Mouse (Mus musculus) midbrain, embryonic 11.5 days (tissue): ENCODE measurements around the gene Tnfsf13. TPM values are rescaled to one million over a fixed set of nuclear protein-coding genes. Genes with fewer than 3 reads are reported as not detected.

ENCODE experiments used
- ATAC-seq: fragments of 200-750 bp; cut with Nextera tagmentation; 2 replicates; pipeline ENCODE4 v1.8.0; 2017; ENCODE audit warnings: moderate TSS enrichment, moderate library complexity; ENCODE audit not compliant: low FRiP score
- DNase-seq: peaks from one replicate; pipeline ENCODE4 v3.0.0; 2015; ENCODE audit warnings: low spot score; ENCODE audit errors: missing footprints
- H3K27ac ChIP-seq: fragments of 300-500 bp; sonication (generic); 2 replicates; pipeline ENCODE4 v1.5.1; 2014; ENCODE audit warnings: low read depth, low read length
- H3K27me3 ChIP-seq: fragments of 300-500 bp; sonication (generic); 2 replicates; pipeline ENCODE4 v1.6.1; 2014; ENCODE audit warnings: mild to moderate bottlenecking, low read length, moderate library complexity, mixed read lengths; ENCODE audit not compliant: control insufficient read depth, insufficient read depth
- H3K36me3 ChIP-seq: fragments of 300-500 bp; sonication (generic); 2 replicates; pipeline ENCODE4 v1.6.1; 2014; ENCODE audit warnings: mild to moderate bottlenecking, low read length, moderate library complexity, mixed read lengths; ENCODE audit not compliant: control insufficient read depth, insufficient read depth
- H3K4me1 ChIP-seq: fragments of 300-500 bp; sonication (generic); 2 replicates; pipeline ENCODE4 v1.6.1; 2014; ENCODE audit warnings: low read length; ENCODE audit not compliant: control insufficient read depth, insufficient read depth
- H3K4me2 ChIP-seq: fragments of 300-500 bp; sonication (generic); 2 replicates; pipeline ENCODE4 v1.6.1; 2014; ENCODE audit warnings: mild to moderate bottlenecking, moderate library complexity
- H3K4me3 ChIP-seq: fragments of 300-500 bp; sonication (generic); 2 replicates; pipeline ENCODE4 v1.5.1; 2014; ENCODE audit warnings: low read depth, low read length
- H3K9ac ChIP-seq: fragments of 300-500 bp; sonication (generic); 2 replicates; pipeline ENCODE4 v1.6.1; 2014; ENCODE audit warnings: low read length
- H3K9me3 ChIP-seq: fragments of 300-500 bp; sonication (generic); 2 replicates; pipeline ENCODE4 v1.6.1; 2016; ENCODE audit warnings: low read length; ENCODE audit not compliant: control insufficient read depth
- WGBS: fragments of 180-500 bp; shearing (Covaris S2); extraction: QIAGEN DNeasy Blood & Tissue Kit; methylation state at CpG from one replicate; pipeline ENCODE4 v1.1.7; 2014; 5-methylcytosine and 5-hydroxymethylcytosine counted together
- polyA plus RNA-seq: library from polyadenylated mRNA; unstranded; fragments of >200 nt; fragmentation: Nextera tagmentation; extraction: Ambion mirVana; gene quantifications from 2 replicates; pipeline ENCODE4 v1.2.1, GENCODE M21; 2014

Gene Tnfsf13
- polyA plus RNA-seq, 1 experiment from 2014 or later: not detected

DNA sequence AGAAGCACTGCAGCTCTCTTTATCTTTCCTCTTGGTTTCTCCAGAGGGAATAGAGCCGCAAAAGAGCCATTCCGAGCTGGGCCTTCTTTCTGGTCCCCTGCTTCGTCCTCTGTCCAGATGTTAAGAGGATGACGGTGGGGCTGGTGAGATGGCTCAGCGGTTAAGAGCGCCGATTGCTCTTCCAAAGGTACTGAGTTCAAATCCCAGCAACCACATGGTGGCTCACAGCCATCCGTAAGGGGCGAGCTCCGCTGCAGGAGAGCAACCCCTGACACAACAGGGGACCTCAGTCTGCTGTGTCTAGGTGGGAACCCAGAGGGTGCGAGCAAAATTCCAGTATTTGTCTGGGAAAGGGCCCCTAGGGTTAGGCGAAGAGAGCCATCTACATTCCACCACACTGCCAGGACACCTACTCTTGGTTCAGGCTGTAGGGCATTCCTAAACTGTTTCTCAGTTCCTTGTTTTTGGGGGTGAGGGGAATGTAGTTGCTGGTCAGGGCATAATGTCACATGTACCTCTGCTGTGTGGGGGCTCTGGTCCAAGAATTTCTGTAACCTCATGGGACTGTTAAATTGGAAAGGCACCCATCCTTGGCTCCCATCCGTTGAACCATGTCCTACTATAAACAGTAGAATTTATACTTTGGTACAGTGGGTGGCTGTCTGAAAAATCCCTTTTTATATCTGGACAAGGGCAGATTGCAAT, 22.5 kb downstream of the Tnfsf13 start:
- peak overlapping the region; percentile 94 for H3K27ac ChIP-seq
- WGBS: 70% methylated on average over 13 of the region's 13 CpGs
- peak overlapping the region; percentile 55 for H3K4me2 ChIP-seq
- H3K9me3 ChIP-seq: no peaks in the 10 kb centered on the region
- ATAC-seq (peak; percentile 38), DNase-seq (peak; percentile 86)
- peak overlapping the region; percentile 70 for H3K9ac ChIP-seq
- peak overlapping the region; percentile 50 for H3K4me3 ChIP-seq
- peaks cover 9% of the 10 kb centered on the region for H3K4me1 ChIP-seq
- peaks cover 33% of the 10 kb centered on the region for H3K36me3 ChIP-seq
- H3K27me3 ChIP-seq: no peaks in the 10 kb centered on the region

DNA sequence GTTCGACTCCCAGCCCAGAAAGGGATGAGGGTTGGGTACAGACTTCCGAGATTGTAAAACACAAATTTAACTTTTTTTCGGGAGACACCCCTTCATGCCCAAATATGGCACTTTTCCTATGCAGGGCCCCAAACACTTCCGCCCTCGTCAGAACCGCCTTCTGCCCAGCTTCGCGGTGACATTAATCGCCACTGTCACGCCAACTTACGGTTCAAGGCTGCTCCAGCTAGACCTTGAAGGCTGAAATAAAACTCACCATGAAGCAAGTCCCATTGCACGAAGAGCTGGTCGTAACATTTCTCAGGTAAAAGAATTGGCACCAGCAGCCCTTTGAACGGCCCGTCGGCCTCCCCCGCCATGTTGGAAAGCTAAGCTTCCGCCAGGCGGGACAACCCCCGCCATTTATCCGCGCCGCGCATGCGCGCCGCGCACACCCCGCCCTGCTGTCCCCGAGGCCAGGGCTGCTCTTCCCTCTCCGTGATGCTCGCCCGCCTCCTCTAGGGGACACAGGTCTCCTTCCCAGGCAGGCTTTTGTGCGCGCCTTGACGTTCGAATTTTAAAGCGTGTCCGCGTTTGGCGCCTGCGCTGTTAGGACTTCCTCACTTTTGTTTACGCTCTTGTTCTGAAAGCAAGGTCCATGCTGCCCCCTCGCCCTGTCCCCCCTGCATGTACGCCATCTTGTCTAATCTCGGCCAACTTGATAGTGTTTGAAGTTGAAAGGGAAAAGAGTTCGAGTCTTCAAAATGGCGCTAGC, 23.2 kb downstream of the Tnfsf13 start, which contains the start of gene Mpdu1:
Gene Mpdu1, minus strand, starts transcription at position 430 of the 754 bp plus-strand sequence.
- Histone ChIP-seq H3K9ac (peak within 1 kb of the TSS; percentile 70), H3K27ac (peak within 1 kb of the TSS; percentile 94), H3K27me3 (no peaks in the 10 kb centered on the region), H3K9me3 (no peaks in the 10 kb centered on the region), H3K4me1 (peaks cover 9% of the 10 kb centered on the region), H3K36me3 (peaks cover 32% of the 10 kb centered on the region), H3K4me3 (peak within 1 kb of the TSS; percentile 50), H3K4me2 (peak within 1 kb of the TSS; percentile 55)
- peak; percentile 95 for ATAC-seq
- WGBS: under 1% methylated on average over 48 of the region's 48 CpGs
- DNase-seq: peak; percentile 99

- H3K36me3 ChIP-seq: peaks cover 32% of the 10 kb centered on the region
- 80% methylated on average over 3 of the region's 3 CpGs for WGBS
- peak overlapping the region; percentile 50 for H3K4me3 ChIP-seq
- DNase-seq (peak; percentile 84), ATAC-seq (no peak)
- H3K4me1 ChIP-seq: peaks cover 9% of the 10 kb centered on the region
- H3K9ac ChIP-seq: peak overlapping the region; percentile 70
- no peaks in the 10 kb centered on the region for H3K27me3 ChIP-seq
- H3K27ac ChIP-seq: no peak overlapping the region
- peak overlapping the region; percentile 55 for H3K4me2 ChIP-seq
- H3K9me3 ChIP-seq: no peaks in the 10 kb centered on the region
Observed at GRCm38 (mm10) chr11:69661221-69661881, 24.2 kb downstream of the Tnfsf13 start.

DNA sequence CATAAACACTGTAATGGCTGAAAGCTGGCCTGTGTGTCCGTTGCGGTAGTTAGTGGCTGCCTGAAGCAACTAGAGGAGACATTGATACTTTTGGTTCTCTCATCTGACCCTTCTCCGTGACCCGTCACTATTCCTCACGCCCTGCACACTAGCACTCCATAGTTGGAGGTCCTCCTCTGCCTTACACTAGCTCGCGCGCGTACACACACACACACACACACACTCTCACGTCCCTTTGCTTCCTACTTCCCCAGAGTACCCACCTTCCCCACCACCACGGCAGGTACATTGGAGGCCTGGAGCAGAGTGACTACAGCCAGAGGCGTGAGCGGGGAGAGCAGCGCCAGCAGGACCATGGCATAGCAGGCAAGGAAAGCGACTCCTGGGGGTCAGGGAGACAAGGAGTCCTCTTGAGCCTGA, 28.1 kb downstream of the Tnfsf13 start:
- peaks cover 11% of the 10 kb centered on the region for H3K4me1 ChIP-seq
- WGBS: 87% methylated on average over 15 of the region's 15 CpGs
- ATAC-seq: no peak

GRCm38 (mm10) chr11:69656617-69657461, 28.7 kb downstream of the Tnfsf13 start:
- Histone ChIP-seq H3K9ac (no peak overlapping the region), H3K36me3 (peaks cover 28% of the 10 kb centered on the region), H3K9me3 (no peaks in the 10 kb centered on the region), H3K27me3 (no peaks in the 10 kb centered on the region), H3K4me1 (peaks cover 11% of the 10 kb centered on the region), H3K4me3 (no peak overlapping the region), H3K27ac (no peak overlapping the region), H3K4me2 (no peak overlapping the region)
- WGBS: 80% methylated on average over 10 of the region's 10 CpGs
- ATAC-seq (no peak), DNase-seq (peak; percentile 96)

More for the DNA sequence above, 28.1 kb downstream of the Tnfsf13 start:
- Histone ChIP-seq H3K36me3 (peaks cover 21% of the 10 kb centered on the region), H3K9me3 (no peaks in the 10 kb centered on the region), H3K27me3 (no peaks in the 10 kb centered on the region), H3K27ac (no peak overlapping the region), H3K4me3 (no peak overlapping the region), H3K4me2 (no peak overlapping the region), H3K9ac (no peak overlapping the region)
- peak; percentile 87 for DNase-seq

DNA sequence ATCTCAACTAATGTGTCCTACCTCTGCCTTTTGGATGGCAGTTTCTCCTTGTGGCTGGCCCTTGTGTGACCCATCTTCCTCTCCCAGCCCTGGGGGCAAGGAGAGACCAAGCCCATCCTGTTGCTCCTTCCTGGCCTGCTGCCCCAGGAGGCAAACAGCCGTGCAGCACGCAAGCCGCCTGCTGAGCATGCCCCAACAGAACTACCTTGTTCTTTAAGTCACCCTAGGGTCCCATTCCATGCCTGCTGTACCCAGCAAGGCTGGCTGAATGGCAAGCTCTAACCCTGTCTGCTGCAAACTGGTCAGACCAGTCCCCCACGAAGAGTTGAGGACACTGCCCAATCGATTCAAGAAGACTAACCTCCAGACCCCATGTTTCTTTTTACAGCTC, 29.5 kb downstream of the Tnfsf13 start:
- Histone ChIP-seq H3K27ac (no peak overlapping the region), H3K4me1 (0 out of 2 replicates have a peak, but pooled peaks cover 4% of the 10 kb centered on the region), H3K9me3 (no peaks in the 10 kb centered on the region), H3K4me3 (no peak overlapping the region), H3K4me2 (no peak overlapping the region), H3K27me3 (no peaks in the 10 kb centered on the region), H3K9ac (no peak overlapping the region), H3K36me3 (peaks cover 28% of the 10 kb centered on the region)
- 88% methylated on average over 5 of the region's 5 CpGs for WGBS
- DNase-seq (no peak), ATAC-seq (no peak)

GRCm38 (mm10) chr11:69655264-69656064, 30.1 kb downstream of the Tnfsf13 start, which contains the start of gene Sox15:
Sox15 (plus strand) TSS chr11:69655314.
- Histone ChIP-seq H3K9ac (no peak within 1 kb of the TSS), H3K4me1 (0 out of 2 replicates have a peak, but pooled peaks cover 4% of the 10 kb centered on the region), H3K27me3 (no peaks in the 10 kb centered on the region), H3K36me3 (peaks cover 33% of the 10 kb centered on the region), H3K4me3 (no peak within 1 kb of the TSS), H3K9me3 (no peaks in the 10 kb centered on the region), H3K27ac (no peak within 1 kb of the TSS), H3K4me2 (no peak within 1 kb of the TSS)
- WGBS: 22% methylated on average over 34 of the region's 34 CpGs
- ATAC-seq: peak; percentile 65; the same call in 1 of the 2 replicates
- DNase-seq: peak; percentile 97

- WGBS: 44% methylated on average over 9 of the region's 9 CpGs
- Histone ChIP-seq H3K27me3 (no peaks in the 10 kb centered on the region), H3K4me3 (no peak overlapping the region)
Observed at GRCm38 (mm10) chr11:69654760-69655159, 30.8 kb downstream of the Tnfsf13 start.

More at GRCm38 (mm10) chr11:69654760-69655159, 30.8 kb downstream of the Tnfsf13 start:
- Histone ChIP-seq H3K9me3 (no peaks in the 10 kb centered on the region), H3K27ac (no peak overlapping the region), H3K4me2 (no peak overlapping the region), H3K9ac (no peak overlapping the region), H3K4me1 (0 out of 2 replicates have a peak, but pooled peaks cover 4% of the 10 kb centered on the region), H3K36me3 (peaks cover 38% of the 10 kb centered on the region)
- ATAC-seq (no peak), DNase-seq (no peak)
